ENCODE assay signal across 10 mouse cellular contexts in the genomic region with DNA sequence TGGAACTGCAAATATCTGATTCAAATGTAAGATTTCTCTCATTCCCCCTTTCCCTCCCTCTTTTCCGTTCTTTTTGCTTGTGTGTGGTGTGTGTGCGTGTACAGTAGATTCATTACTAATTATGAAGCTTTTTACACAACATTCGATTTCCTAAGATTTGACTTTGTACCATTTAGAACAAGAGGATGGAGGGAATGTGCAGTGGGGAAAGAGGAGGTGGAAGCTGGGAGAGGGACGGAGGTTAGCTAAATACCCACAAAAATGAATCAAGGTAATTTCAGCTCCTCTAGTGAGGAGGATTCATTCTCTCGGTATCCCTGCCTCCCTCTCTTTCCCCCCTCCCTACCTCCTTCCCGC. TPM values are rescaled to one million over a fixed set of nuclear protein-coding genes. Genes with fewer than 3 reads are reported as not detected.
DNase-seq lines count a peak whose midpoint lies in the region; ATAC-seq and TF ChIP-seq lines count a peak whose summit lies in the region.
"Had no signal": no experiment of that assay in that cellular context is flagged by ENCODE, and none has a peak within 500 bp of the region (broad histone marks: within the 10 kb centered on the region; RNA-seq: fewer than 3 reads in every experiment).

No protein-coding gene starts in this region.

- DNase-seq in cerebellum, adult 9-11 months, result peak; percentile 37
- DNase-seq in cerebellum, postnatal 4 days (ENCODE audit: low spot score in 2 of 2), result no peak
- DNase-seq in stomach, postnatal 0 days (ENCODE audit: low spot score), result no peak
- DNase-seq in hindbrain, postnatal 0 days (ENCODE audit: low spot score), result peak; percentile 33
- DNase-seq in retina, embryonic 14.5 days (ENCODE audit: low spot score), result no peak
- DNase-seq in urinary bladder, postnatal 25 days (ENCODE audit: low spot score), result no peak

- H3K9me3 ChIP-seq in stomach, embryonic 14.5 days (ENCODE audit: control insufficient read depth, low read depth, low read length), result no peaks in the 10 kb centered on the region
- no peaks in the 10 kb centered on the region for H3K9me3 ChIP-seq in stomach, postnatal 0 days (ENCODE audit: control insufficient read depth, low read length)
- H3K9me3 ChIP-seq in hindbrain, postnatal 0 days (ENCODE audit: low read length), result no peaks in the 10 kb centered on the region
- no peaks in the 10 kb centered on the region for H3K9me3 ChIP-seq in stomach, embryonic 16.5 days (replicated peaks; ENCODE audit: control insufficient read depth, low read length)

- no peak overlapping the region for H3K9ac ChIP-seq in stomach, embryonic 14.5 days (replicated peaks; ENCODE audit: low read depth, low read length)
- H3K9ac ChIP-seq in stomach, postnatal 0 days (ENCODE audit: low read length), result no peak overlapping the region
- peak overlapping the region; percentile 84; the same call in 1 of the 2 replicates for H3K9ac ChIP-seq in hindbrain, postnatal 0 days (replicated peaks; ENCODE audit: low read length)
- H3K9ac ChIP-seq in stomach, embryonic 16.5 days (ENCODE audit: low read length), result no peak overlapping the region

- H3K4me3 ChIP-seq in stomach, embryonic 14.5 days (ENCODE audit: low read depth, low read length), result peak overlapping the region; percentile 37
- no peak overlapping the region for H3K4me3 ChIP-seq in stomach, postnatal 0 days (ENCODE audit: low read depth, low read length)
- H3K4me3 ChIP-seq in hindbrain, postnatal 0 days (ENCODE audit: low read length), result peak overlapping the region; percentile 67
- no peak overlapping the region for H3K4me3 ChIP-seq in stomach, embryonic 16.5 days (replicated peaks; ENCODE audit: low read length)

- TF ChIP-seq CTCF in stomach, postnatal 0 days (IDR thresholded peaks at IDR 0.05; ENCODE audit: low read depth), result no peak
- no peak for TF ChIP-seq CTCF in hindbrain, postnatal 0 days (IDR thresholded peaks at IDR 0.05; ENCODE audit: low read depth)

- H3K27me3 ChIP-seq in stomach, embryonic 14.5 days (ENCODE audit: control insufficient read depth, insufficient read depth, low read length), result peaks cover 33% of the 10 kb centered on the region
- H3K27me3 ChIP-seq in stomach, postnatal 0 days (ENCODE audit: control insufficient read depth, insufficient read depth, low read length), result peaks cover 19% of the 10 kb centered on the region
- H3K27me3 ChIP-seq in hindbrain, postnatal 0 days (ENCODE audit: insufficient read depth, low read length), result peaks cover 30% of the 10 kb centered on the region
- H3K27me3 ChIP-seq in stomach, embryonic 16.5 days (ENCODE audit: control insufficient read depth, insufficient read depth, low read length), result peaks cover 52% of the 10 kb centered on the region

- H3K27ac ChIP-seq in stomach, embryonic 14.5 days (ENCODE audit: low read length), result no peak overlapping the region
- H3K27ac ChIP-seq in stomach, postnatal 0 days (replicated peaks), result no peak overlapping the region
- H3K27ac ChIP-seq in hindbrain, postnatal 0 days, result peak overlapping the region; percentile 91; the same call in 1 of the 2 replicates
- no peak overlapping the region for H3K27ac ChIP-seq in stomach, embryonic 16.5 days (ENCODE audit: low read length)
- H3K27ac ChIP-seq: macrophage had no signal

- 1% methylated on average over 6 of the region's 6 CpGs for WGBS in stomach, embryonic 14.5 days
- 0% methylated on average over 6 of the region's 6 CpGs for WGBS in stomach, postnatal 0 days
- WGBS in hindbrain, postnatal 0 days, result 0% methylated on average over 5 of the region's 6 CpGs
- under 1% methylated on average over 6 of the region's 6 CpGs for WGBS in stomach, embryonic 16.5 days

- no peaks in the 10 kb centered on the region for H3K36me3 ChIP-seq in stomach, embryonic 14.5 days (ENCODE audit: control insufficient read depth, insufficient read depth, low read length)
- H3K36me3 ChIP-seq in stomach, postnatal 0 days (ENCODE audit: control insufficient read depth, insufficient read depth, low read length), result no peaks in the 10 kb centered on the region
- H3K36me3 ChIP-seq in hindbrain, postnatal 0 days (ENCODE audit: insufficient read depth, low read length), result no peaks in the 10 kb centered on the region
- no peaks in the 10 kb centered on the region for H3K36me3 ChIP-seq in stomach, embryonic 16.5 days (ENCODE audit: control insufficient read depth, insufficient read depth, low read length)

- no peak for ATAC-seq in stomach, embryonic 14.5 days (ENCODE audit: insufficient number of reproducible peaks, insufficient read depth, low FRiP score, low read depth)
- ATAC-seq in stomach, postnatal 0 days (ENCODE audit: low FRiP score, low TSS enrichment), result no peak
- ATAC-seq in hindbrain, postnatal 0 days, result no peak
- ATAC-seq in stomach, embryonic 16.5 days (ENCODE audit: insufficient read depth, low FRiP score), result no peak

- no peak for TF ChIP-seq EP300 in stomach, postnatal 0 days (optimal IDR thresholded peaks at IDR 0.05)

- H3K4me2 ChIP-seq in stomach, embryonic 14.5 days (replicated peaks; ENCODE audit: low read depth, low read length), result peak overlapping the region; percentile 90
- no peak overlapping the region for H3K4me2 ChIP-seq in stomach, postnatal 0 days (replicated peaks; ENCODE audit: low read depth)
- peak overlapping the region; percentile 96 for H3K4me2 ChIP-seq in hindbrain, postnatal 0 days (ENCODE audit: low read depth, low read length)
- peak overlapping the region; percentile 62; the same call in 1 of the 2 replicates for H3K4me2 ChIP-seq in stomach, embryonic 16.5 days (ENCODE audit: low read depth, low read length)

- H3K4me1 ChIP-seq in stomach, embryonic 14.5 days (ENCODE audit: control insufficient read depth, insufficient read depth, low read length), result no peaks in the 10 kb centered on the region
- H3K4me1 ChIP-seq in stomach, postnatal 0 days (replicated peaks; ENCODE audit: control insufficient read depth, insufficient read depth), result no peaks in the 10 kb centered on the region; the same call in 1 of the 2 replicates
- peaks cover 8% of the 10 kb centered on the region; the same call in 1 of the 2 replicates for H3K4me1 ChIP-seq in hindbrain, postnatal 0 days (ENCODE audit: insufficient read depth, low read length)
- H3K4me1 ChIP-seq in stomach, embryonic 16.5 days (ENCODE audit: control insufficient read depth, insufficient read depth, low read length), result peaks cover 24% of the 10 kb centered on the region

RNA-seq across cellular contexts. Expression of gene Bdnf, which starts 2.1 kb away (rescaled TPM):
- 3.1 and 3.2 TPM in 2 replicates for polyA plus RNA-seq in stomach, embryonic 14.5 days (2014; fragmentation: Nextera tagmentation; extraction: Ambion mirVana)
- 2.0 and 2.1 TPM in 2 replicates for polyA plus RNA-seq in stomach, postnatal 0 days (2015; fragmentation: Nextera tagmentation; extraction: Ambion mirVana)
- total RNA-seq in hindbrain, postnatal 0 days (2014; rRNA removed), result 3.9 and 5.6 TPM in 2 replicates
- 6.8 and 7.6 TPM in 2 replicates for polyA plus RNA-seq in hindbrain, postnatal 0 days (2015; fragmentation: Nextera tagmentation; extraction: Ambion mirVana)
- 1.5 and 1.9 TPM in 2 replicates for polyA plus RNA-seq in stomach, embryonic 16.5 days (2015; fragmentation: Nextera tagmentation; extraction: Ambion mirVana)
- total RNA-seq: hematopoietic stem cell, adult 5-6 weeks had no signal
- polyA plus RNA-seq: macrophage had no signal

Comparison
In these comparisons a context has a peak if more than half of its experiments do, and no peak if none do; other contexts are left out.
1. DNase-seq: peak in cerebellum, adult 9-11 months (single experiment) and hindbrain, postnatal 0 days (single experiment); none in cerebellum, postnatal 4 days (0 of 2), stomach, postnatal 0 days (single experiment), retina, embryonic 14.5 days (single experiment) and urinary bladder, postnatal 25 days (single experiment).
2. H3K4me3 ChIP-seq: peak in stomach, embryonic 14.5 days (single experiment) and hindbrain, postnatal 0 days (single experiment); none in stomach, postnatal 0 days (single experiment) and stomach, embryonic 16.5 days (single experiment).